Mouse (Mus musculus): ENCODE measurements around the gene Pdlim3. TPM values are rescaled to one million over a fixed set of nuclear protein-coding genes. Genes with fewer than 3 reads are reported as not detected.

The Pdlim3 gene
- polyA plus RNA-seq, 1 experiment from 2014 or later = 10.3 TPM

DNA sequence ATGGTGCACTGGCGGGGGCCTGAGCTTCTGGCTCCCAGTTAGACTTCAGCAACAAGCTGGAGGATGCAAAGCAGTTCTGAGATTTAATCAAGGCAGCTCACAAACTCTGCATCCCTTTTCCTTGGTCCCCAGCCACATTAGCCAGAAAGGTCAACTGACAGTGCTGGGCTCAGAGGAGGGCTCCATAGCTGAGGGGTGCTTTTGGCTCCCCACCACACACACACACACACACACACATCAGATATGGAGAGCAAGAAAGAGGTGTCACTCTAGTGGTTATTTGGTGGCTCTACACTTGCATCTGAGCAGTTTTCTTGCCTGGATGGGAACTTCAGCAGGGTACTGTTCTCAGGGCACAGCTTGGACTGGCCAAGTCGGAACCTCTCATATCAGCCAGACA is 514 bp downstream of the Pdlim3 start:
- DNase-seq (ENCODE audit: low spot score) (no peak), ATAC-seq (ENCODE audit: insufficient number of reproducible peaks, low FRiP score, low TSS enrichment, low read depth) (0 out of 2 replicates have a peak, but pooled peaks have one; percentile 32)
- no peaks in the 10 kb centered on the region for H3K4me1 ChIP-seq (ENCODE audit: control insufficient read depth, insufficient read depth, low read length)

DNA sequence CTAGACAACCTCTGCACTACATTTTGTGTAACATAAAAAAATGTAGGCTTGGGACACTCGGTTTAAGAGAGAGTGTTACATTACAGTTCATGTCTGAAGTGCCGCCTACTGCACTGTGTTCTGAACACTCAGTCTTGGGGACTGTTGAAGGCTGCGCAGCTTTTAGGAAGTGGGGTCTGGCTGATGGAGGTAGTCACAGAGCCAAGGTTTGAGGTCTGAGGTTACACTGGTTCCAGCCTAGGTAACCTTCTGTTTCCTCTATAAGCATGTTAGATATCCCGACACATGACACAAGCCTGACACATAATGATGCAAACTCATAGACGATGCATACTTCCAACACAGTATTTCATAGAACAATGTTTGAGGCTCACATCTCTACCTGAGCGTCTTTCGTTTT is 4.5 kb downstream of the Pdlim3 start:
- Histone ChIP-seq H3K4me3 (ENCODE audit: low read depth, low read length) (no peak overlapping the region), H3K4me1 (ENCODE audit: control insufficient read depth, insufficient read depth, low read length) (no peaks in the 10 kb centered on the region), H3K27ac (replicated peaks; ENCODE audit: low read depth, low read length) (no peak overlapping the region), H3K9me3 (ENCODE audit: control insufficient read depth, low read length) (no peaks in the 10 kb centered on the region), H3K27me3 (ENCODE audit: control insufficient read depth, insufficient read depth, low read length) (no peaks in the 10 kb centered on the region), H3K4me2 (ENCODE audit: low read depth, severe bottlenecking) (no peak overlapping the region), H3K9ac (ENCODE audit: low read length) (no peak overlapping the region), H3K36me3 (ENCODE audit: control insufficient read depth, insufficient read depth, low read length) (no peaks in the 10 kb centered on the region)
- no peak for ATAC-seq (ENCODE audit: insufficient number of reproducible peaks, low FRiP score, low TSS enrichment, low read depth)
- 92% methylated on average over 7 of the region's 7 CpGs for WGBS
- DNase-seq (ENCODE audit: low spot score) = no peak

More for the DNA sequence above, 514 bp downstream of the Pdlim3 start:
- 26% methylated on average over 2 of the region's 2 CpGs for WGBS
- Histone ChIP-seq H3K4me2 (ENCODE audit: low read depth, severe bottlenecking) (peak overlapping the region; percentile 67), H3K4me3 (ENCODE audit: low read depth, low read length) (peak overlapping the region; percentile 24), H3K27ac (replicated peaks; ENCODE audit: low read depth, low read length) (no peak overlapping the region), H3K36me3 (ENCODE audit: control insufficient read depth, insufficient read depth, low read length) (no peaks in the 10 kb centered on the region), H3K27me3 (ENCODE audit: control insufficient read depth, insufficient read depth, low read length) (no peaks in the 10 kb centered on the region), H3K9ac (ENCODE audit: low read length) (no peak overlapping the region), H3K9me3 (ENCODE audit: control insufficient read depth, low read length) (no peaks in the 10 kb centered on the region)

DNA sequence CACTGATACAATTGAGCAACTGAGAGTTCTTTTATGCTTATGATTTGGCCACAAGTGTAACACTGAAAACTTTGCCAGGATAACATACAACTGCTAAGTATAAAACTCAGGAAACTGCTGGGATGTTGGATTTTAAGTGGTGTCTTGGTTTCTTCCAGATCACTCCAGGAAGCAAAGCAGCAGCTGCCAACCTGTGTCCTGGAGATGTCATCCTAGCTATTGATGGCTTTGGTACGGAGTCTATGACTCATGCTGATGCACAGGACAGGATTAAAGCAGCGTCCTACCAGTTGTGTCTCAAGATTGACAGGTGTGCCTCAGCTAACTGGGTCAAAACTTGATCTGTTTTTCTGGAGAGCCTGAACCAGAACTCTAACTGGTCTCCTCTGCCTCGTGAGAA is 11.3 kb downstream of the Pdlim3 start:
- Histone ChIP-seq H3K27ac (replicated peaks; ENCODE audit: low read depth, low read length) (no peak overlapping the region), H3K4me2 (ENCODE audit: low read depth, severe bottlenecking) (no peak overlapping the region), H3K36me3 (ENCODE audit: control insufficient read depth, insufficient read depth, low read length) (no peaks in the 10 kb centered on the region), H3K27me3 (ENCODE audit: control insufficient read depth, insufficient read depth, low read length) (no peaks in the 10 kb centered on the region), H3K9me3 (ENCODE audit: control insufficient read depth, low read length) (no peaks in the 10 kb centered on the region), H3K4me1 (ENCODE audit: control insufficient read depth, insufficient read depth, low read length) (no peaks in the 10 kb centered on the region), H3K9ac (ENCODE audit: low read length) (no peak overlapping the region), H3K4me3 (ENCODE audit: low read depth, low read length) (no peak overlapping the region)
- no peak for ATAC-seq (ENCODE audit: insufficient number of reproducible peaks, low FRiP score, low TSS enrichment, low read depth)
- no peak for DNase-seq (ENCODE audit: low spot score)
- 87% methylated on average over 3 of the region's 3 CpGs for WGBS

GRCm38 (mm10) chr8:45899783-45900182 is 14.5 kb downstream of the Pdlim3 start:
- no peak overlapping the region for H3K4me3 ChIP-seq (ENCODE audit: low read depth, low read length)
- H3K4me2 ChIP-seq (ENCODE audit: low read depth, severe bottlenecking) = no peak overlapping the region
- H3K9me3 ChIP-seq (ENCODE audit: control insufficient read depth, low read length) = no peaks in the 10 kb centered on the region
- H3K36me3 ChIP-seq (ENCODE audit: control insufficient read depth, insufficient read depth, low read length) = no peaks in the 10 kb centered on the region
- H3K27me3 ChIP-seq (ENCODE audit: control insufficient read depth, insufficient read depth, low read length) = no peaks in the 10 kb centered on the region
- no peaks in the 10 kb centered on the region for H3K4me1 ChIP-seq (ENCODE audit: control insufficient read depth, insufficient read depth, low read length)
- WGBS = 85% methylated on average over 3 of the region's 3 CpGs
- ATAC-seq (ENCODE audit: insufficient number of reproducible peaks, low FRiP score, low TSS enrichment, low read depth) = no peak
- no peak for DNase-seq (ENCODE audit: low spot score)
- H3K9ac ChIP-seq (ENCODE audit: low read length) = no peak overlapping the region
- H3K27ac ChIP-seq (replicated peaks; ENCODE audit: low read depth, low read length) = no peak overlapping the region

DNA sequence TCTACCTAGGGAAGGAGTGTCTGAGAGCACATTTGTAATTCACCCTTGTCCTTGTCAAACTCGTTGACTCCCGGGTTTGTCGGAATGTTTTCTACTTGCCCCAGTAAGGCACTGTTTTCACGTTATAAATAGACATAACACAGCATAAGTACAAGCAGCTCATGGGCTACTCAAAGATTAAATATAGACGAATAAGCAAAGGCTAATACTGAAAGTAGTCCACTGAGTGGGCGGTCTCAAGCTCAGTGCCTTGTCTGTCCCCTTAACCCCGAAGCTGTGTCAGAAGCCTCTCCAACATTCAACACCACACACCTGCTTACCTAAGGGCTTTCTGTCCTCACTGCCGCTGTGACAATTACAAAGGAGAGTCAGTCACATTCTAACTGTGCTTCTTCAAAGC is 16.4 kb downstream of the Pdlim3 start:
- Histone ChIP-seq H3K9me3 (ENCODE audit: control insufficient read depth, low read length) (no peaks in the 10 kb centered on the region), H3K4me3 (ENCODE audit: low read depth, low read length) (no peak overlapping the region), H3K36me3 (ENCODE audit: control insufficient read depth, insufficient read depth, low read length) (no peaks in the 10 kb centered on the region), H3K9ac (ENCODE audit: low read length) (no peak overlapping the region), H3K27ac (replicated peaks; ENCODE audit: low read depth, low read length) (no peak overlapping the region), H3K4me2 (ENCODE audit: low read depth, severe bottlenecking) (no peak overlapping the region), H3K4me1 (ENCODE audit: control insufficient read depth, insufficient read depth, low read length) (no peaks in the 10 kb centered on the region), H3K27me3 (ENCODE audit: control insufficient read depth, insufficient read depth, low read length) (no peaks in the 10 kb centered on the region)
- no peak for ATAC-seq (ENCODE audit: insufficient number of reproducible peaks, low FRiP score, low TSS enrichment, low read depth)
- DNase-seq (ENCODE audit: low spot score) = no peak
- 81% methylated on average over 8 of the region's 8 CpGs for WGBS

GRCm38 (mm10) chr8:45903659-45904058 is 18.4 kb downstream of the Pdlim3 start:
- H3K27me3 ChIP-seq (ENCODE audit: control insufficient read depth, insufficient read depth, low read length) = no peaks in the 10 kb centered on the region
- H3K9ac ChIP-seq (ENCODE audit: low read length) = no peak overlapping the region
- WGBS = 24% methylated on average over 3 of the region's 3 CpGs
- H3K4me2 ChIP-seq (ENCODE audit: low read depth, severe bottlenecking) = no peak overlapping the region
- ATAC-seq (ENCODE audit: insufficient number of reproducible peaks, low FRiP score, low TSS enrichment, low read depth) (no peak), DNase-seq (ENCODE audit: low spot score) (no peak)
- H3K4me3 ChIP-seq (ENCODE audit: low read depth, low read length) = no peak overlapping the region
- no peaks in the 10 kb centered on the region for H3K4me1 ChIP-seq (ENCODE audit: control insufficient read depth, insufficient read depth, low read length)
- H3K27ac ChIP-seq (replicated peaks; ENCODE audit: low read depth, low read length) = no peak overlapping the region
- no peaks in the 10 kb centered on the region for H3K9me3 ChIP-seq (ENCODE audit: control insufficient read depth, low read length)
- no peaks in the 10 kb centered on the region for H3K36me3 ChIP-seq (ENCODE audit: control insufficient read depth, insufficient read depth, low read length)

- ATAC-seq (ENCODE audit: insufficient number of reproducible peaks, low FRiP score, low TSS enrichment, low read depth) (no peak), DNase-seq (ENCODE audit: low spot score) (no peak)
- H3K36me3 ChIP-seq (ENCODE audit: control insufficient read depth, insufficient read depth, low read length) = no peaks in the 10 kb centered on the region
- H3K27ac ChIP-seq (replicated peaks; ENCODE audit: low read depth, low read length) = no peak overlapping the region
- no peaks in the 10 kb centered on the region for H3K9me3 ChIP-seq (ENCODE audit: control insufficient read depth, low read length)
- H3K4me1 ChIP-seq (ENCODE audit: control insufficient read depth, insufficient read depth, low read length) = no peaks in the 10 kb centered on the region
- H3K4me3 ChIP-seq (ENCODE audit: low read depth, low read length) = no peak overlapping the region
- no peak overlapping the region for H3K4me2 ChIP-seq (ENCODE audit: low read depth, severe bottlenecking)
- no peak overlapping the region for H3K9ac ChIP-seq (ENCODE audit: low read length)
- WGBS = 75% methylated on average over 7 of the region's 7 CpGs
- no peaks in the 10 kb centered on the region for H3K27me3 ChIP-seq (ENCODE audit: control insufficient read depth, insufficient read depth, low read length)
Observed at GRCm38 (mm10) chr8:45905591-45906250, 20.5 kb downstream of the Pdlim3 start.

DNA sequence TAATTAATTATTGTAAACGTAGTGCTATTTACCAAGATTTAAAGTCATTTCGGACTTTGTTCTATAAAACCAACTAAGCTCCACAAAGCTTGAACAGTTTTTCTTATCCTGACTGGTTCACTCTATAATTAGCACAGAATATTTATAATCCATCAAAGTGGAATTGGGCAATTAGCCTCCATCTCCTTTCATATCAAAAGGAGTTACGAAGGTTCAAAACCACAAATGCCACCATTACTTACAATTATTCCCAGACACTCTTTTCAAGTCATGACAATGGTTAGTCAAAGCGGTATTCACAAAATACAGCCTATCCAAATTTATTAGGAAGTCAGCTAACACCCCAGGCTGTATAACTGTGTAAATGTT is 21.0 kb downstream of the Pdlim3 start:
- ATAC-seq (ENCODE audit: insufficient number of reproducible peaks, low FRiP score, low TSS enrichment, low read depth) = no peak
- no peak overlapping the region for H3K27ac ChIP-seq (replicated peaks; ENCODE audit: low read depth, low read length)
- WGBS = 77% methylated on average over 4 of the region's 4 CpGs
- no peak overlapping the region for H3K9ac ChIP-seq (ENCODE audit: low read length)
- no peak overlapping the region for H3K4me2 ChIP-seq (ENCODE audit: low read depth, severe bottlenecking)
- no peak for DNase-seq (ENCODE audit: low spot score)
- no peak overlapping the region for H3K4me3 ChIP-seq (ENCODE audit: low read depth, low read length)
- H3K9me3 ChIP-seq (ENCODE audit: control insufficient read depth, low read length) = no peaks in the 10 kb centered on the region
- no peaks in the 10 kb centered on the region for H3K27me3 ChIP-seq (ENCODE audit: control insufficient read depth, insufficient read depth, low read length)
- H3K36me3 ChIP-seq (ENCODE audit: control insufficient read depth, insufficient read depth, low read length) = no peaks in the 10 kb centered on the region
- H3K4me1 ChIP-seq (ENCODE audit: control insufficient read depth, insufficient read depth, low read length) = no peaks in the 10 kb centered on the region

- ATAC-seq (ENCODE audit: insufficient number of reproducible peaks, low FRiP score, low TSS enrichment, low read depth) (no peak), DNase-seq (ENCODE audit: low spot score) (no peak)
- WGBS = 89% methylated on average over 11 of the region's 11 CpGs
Observed at GRCm38 (mm10) chr8:45913707-45914106, 28.4 kb downstream of the Pdlim3 start.

More at GRCm38 (mm10) chr8:45913707-45914106, 28.4 kb downstream of the Pdlim3 start:
- no peak overlapping the region for H3K4me2 ChIP-seq (ENCODE audit: low read depth, severe bottlenecking)
- no peak overlapping the region for H3K4me3 ChIP-seq (ENCODE audit: low read depth, low read length)
- H3K27me3 ChIP-seq (ENCODE audit: control insufficient read depth, insufficient read depth, low read length) = no peaks in the 10 kb centered on the region
- H3K36me3 ChIP-seq (ENCODE audit: control insufficient read depth, insufficient read depth, low read length) = no peaks in the 10 kb centered on the region
- H3K9me3 ChIP-seq (ENCODE audit: control insufficient read depth, low read length) = no peaks in the 10 kb centered on the region
- H3K9ac ChIP-seq (ENCODE audit: low read length) = no peak overlapping the region
- H3K27ac ChIP-seq (replicated peaks; ENCODE audit: low read depth, low read length) = no peak overlapping the region
- no peaks in the 10 kb centered on the region for H3K4me1 ChIP-seq (ENCODE audit: control insufficient read depth, insufficient read depth, low read length)
